Mouse (Mus musculus): Measurements from ENCODE around the gene Mr1.

The Mr1 gene

DNA sequence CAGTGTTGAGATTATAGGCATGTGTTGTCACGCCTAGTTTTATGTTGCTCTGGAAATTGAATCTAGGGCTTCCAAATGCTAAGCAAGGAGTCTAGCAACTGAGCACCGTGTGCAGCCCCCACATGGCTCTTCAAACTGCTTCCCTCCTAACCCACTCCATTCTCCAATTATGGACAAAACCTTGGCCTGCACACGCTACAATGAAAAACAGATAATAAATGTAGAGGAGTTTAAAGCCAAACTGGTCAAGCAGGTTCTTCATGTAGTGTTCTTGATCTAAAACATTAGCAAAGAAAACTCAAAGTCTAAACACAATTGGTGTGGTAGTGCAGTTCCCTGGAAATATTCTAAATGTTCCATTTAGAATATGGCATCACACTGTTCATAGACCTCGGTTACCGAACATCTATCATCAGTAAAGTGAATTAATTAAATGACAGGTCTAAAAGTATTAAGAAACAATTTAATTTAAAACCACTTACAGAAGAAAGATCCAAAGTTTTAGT, 19.1 kb downstream of the Mr1 start:
- DNase-seq (ENCODE audit: low spot score in 2 of 2), result no peak

- no peak for DNase-seq (ENCODE audit: low spot score in 2 of 2)
These were observed 19.9 kb downstream of the Mr1 start for GRCm38 (mm10) chr1:155126716-155127115.

DNA sequence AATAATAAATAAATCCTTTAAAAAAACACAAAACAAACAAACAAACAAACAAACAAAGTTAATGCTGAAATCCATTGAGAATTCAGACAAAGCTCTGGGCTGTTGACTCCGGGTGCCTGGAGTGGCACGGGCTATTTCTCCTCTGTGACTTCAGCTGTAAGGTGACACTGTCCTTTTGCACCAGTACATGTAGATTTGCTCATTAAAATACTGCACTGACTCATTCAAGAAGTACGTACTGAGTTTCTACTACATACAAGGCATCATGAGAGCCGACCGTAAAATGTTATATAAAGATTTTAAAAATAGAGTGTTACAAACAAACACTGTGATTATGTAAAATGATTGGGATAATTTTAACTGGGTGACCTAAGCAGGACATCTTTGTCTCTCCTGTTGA, 22.2 kb downstream of the Mr1 start:
- no peak for DNase-seq (ENCODE audit: low spot score in 2 of 2)

GRCm38 (mm10) chr1:155121977-155122939, 24.4 kb downstream of the Mr1 start:
- no peak for DNase-seq (ENCODE audit: low spot score in 2 of 2)

- no peak for DNase-seq (ENCODE audit: low spot score in 2 of 2)
These were observed 26.9 kb downstream of the Mr1 start for GRCm38 (mm10) chr1:155119719-155120118.

DNA sequence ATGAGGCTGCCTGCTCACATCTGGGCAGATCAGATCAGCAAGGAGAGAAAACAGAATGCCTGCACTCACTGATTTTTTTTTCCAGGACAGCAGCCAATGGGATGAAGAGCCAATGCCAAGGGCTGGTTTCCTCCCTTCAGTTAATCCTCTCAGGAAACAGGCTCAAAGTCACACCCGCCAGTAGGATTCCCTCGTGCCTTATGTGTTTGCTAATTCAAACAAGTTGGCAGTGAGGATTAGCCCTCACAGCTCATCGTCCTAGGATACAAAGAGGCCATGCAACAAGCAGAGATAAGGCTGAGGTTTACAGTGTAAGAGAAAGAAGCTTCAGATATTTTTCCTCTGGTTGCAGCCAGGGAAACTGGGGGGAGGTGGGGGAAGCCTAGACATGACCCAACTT, 32.7 kb downstream of the Mr1 start:
- DNase-seq (ENCODE audit: low spot score in 2 of 2), result no peak

- DNase-seq (ENCODE audit: low spot score in 2 of 2), result no peak
These were observed 33.7 kb downstream of the Mr1 start for GRCm38 (mm10) chr1:155112875-155113274.

DNA sequence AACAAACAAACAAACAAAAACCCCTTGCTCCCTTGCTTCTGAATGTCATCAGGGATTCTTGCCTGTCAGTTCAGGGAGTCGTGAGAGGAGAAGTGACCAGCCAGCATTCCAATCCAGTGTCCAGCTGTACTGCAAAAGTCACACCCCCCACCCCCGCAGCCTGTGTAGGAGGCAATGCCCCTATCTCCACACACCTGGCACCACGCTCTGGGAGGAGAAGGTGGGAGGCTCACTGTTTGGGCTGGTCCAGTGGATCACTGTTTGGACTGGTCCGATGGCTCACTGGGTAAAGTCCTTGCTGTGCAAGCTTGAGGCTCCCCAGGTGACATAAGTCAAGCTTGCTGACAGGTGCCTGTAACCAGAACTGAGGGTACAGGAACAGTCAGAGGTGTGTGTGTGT, 34.5 kb downstream of the Mr1 start:
- DNase-seq (ENCODE audit: low spot score in 2 of 2), result no peak

- DNase-seq (ENCODE audit: low spot score in 2 of 2), result no peak
These were observed 35.1 kb downstream of the Mr1 start for GRCm38 (mm10) chr1:155111491-155111890.

GRCm38 (mm10) chr1:155109387-155110350, 36.9 kb downstream of the Mr1 start:
- no peak for DNase-seq (ENCODE audit: low spot score in 2 of 2)

- no peak for DNase-seq (ENCODE audit: low spot score in 2 of 2)
These were observed 38.2 kb downstream of the Mr1 start for GRCm38 (mm10) chr1:155108412-155108811.

DNA sequence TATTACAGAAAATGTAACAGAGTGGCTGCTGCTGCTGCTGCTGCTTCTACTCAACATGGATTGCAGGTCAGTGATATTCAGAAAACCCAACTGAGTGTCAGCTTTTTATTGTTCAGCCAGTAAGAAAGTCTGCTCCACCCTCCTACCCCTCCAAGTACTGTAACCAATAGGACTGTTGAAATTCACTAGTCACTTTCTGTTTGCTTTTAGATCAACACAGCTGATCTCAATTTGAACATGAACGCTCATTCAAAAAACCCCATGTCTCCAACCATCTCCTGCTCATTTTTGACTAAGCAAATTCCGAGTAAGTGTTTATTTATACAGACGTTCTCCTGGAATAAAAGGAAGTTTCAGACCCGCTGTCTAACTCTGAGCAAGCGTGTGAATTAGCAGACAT, 38.8 kb downstream of the Mr1 start:
- no peak for DNase-seq (ENCODE audit: low spot score in 2 of 2)

DNA sequence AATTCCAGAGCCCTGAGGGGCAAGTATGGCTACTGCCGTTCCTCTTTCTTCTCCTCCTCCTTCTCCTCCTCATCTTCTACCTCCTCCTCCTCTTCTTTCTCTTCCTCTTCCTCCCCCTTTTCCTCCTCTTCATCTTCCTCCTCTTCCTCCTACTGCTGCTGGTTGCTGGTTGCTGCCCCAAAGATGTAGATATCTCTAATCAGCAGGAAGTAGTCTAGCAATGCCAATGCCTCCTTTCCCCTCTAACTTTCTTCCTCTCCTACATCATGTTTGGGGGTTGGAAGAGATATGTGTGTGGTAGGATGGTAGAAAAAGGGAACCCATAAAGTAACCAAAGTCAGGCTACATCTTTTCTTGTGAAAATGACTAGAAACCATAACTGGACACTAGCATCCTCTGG, 40.3 kb downstream of the Mr1 start:
- DNase-seq (ENCODE audit: low spot score in 2 of 2), result no peak

- DNase-seq (ENCODE audit: low spot score in 2 of 2), result no peak
These were observed 42.6 kb downstream of the Mr1 start for GRCm38 (mm10) chr1:155103991-155104390.

GRCm38 (mm10) chr1:155102631-155103030, 44.0 kb downstream of the Mr1 start:
- DNase-seq (ENCODE audit: low spot score in 2 of 2), result no peak

- peak; percentile 95 to 96 for DNase-seq (ENCODE audit: low spot score in 2 of 2)
These were observed 47.2 kb downstream of the Mr1 start, which contains the start of gene Ier5 for GRCm38 (mm10) chr1:155099280-155099848. Ier5 (minus strand) TSS chr1:155099636.

DNA sequence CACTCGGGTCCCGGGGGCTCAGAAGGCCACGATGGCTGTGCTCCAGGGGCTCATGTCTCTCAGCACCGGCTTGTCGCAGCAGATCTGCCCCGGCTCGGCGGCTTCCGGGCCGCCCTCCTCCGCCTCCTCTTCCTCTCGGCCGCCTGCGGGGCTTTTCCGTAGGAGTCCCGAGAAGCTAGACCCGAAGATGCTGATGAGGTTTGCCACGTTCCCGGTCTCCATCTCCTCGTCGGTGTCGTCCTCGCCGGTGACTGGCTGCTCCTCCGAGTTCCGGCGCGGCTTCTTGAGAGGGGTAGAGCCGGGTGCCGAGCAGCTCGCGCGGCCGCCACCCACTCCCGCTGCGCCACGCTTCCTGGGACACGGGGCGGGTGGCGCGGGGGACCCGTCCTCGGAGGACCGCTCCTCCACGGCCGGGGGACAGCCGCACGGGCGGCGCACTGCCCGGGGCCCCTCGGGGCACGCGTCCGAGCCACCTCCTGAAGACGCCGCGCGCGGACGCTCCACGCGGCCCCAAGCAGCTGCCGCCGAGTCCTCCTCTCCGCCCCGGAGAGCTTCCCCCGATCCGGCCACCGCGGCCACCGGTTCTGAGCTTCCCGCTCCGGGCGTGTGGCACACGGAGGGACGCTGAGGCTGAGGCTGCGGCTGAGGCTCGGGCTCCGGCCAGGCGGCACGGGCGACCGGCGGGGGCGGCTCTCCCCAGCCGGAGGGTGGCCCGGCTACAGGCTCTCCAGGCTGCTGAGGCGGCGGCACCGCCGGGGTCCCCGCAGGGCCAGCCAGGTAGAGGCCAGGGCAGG, 47.9 kb downstream of the Mr1 start:
- DNase-seq (ENCODE audit: low spot score in 2 of 2), result peak; percentile 47 to 56

DNA sequence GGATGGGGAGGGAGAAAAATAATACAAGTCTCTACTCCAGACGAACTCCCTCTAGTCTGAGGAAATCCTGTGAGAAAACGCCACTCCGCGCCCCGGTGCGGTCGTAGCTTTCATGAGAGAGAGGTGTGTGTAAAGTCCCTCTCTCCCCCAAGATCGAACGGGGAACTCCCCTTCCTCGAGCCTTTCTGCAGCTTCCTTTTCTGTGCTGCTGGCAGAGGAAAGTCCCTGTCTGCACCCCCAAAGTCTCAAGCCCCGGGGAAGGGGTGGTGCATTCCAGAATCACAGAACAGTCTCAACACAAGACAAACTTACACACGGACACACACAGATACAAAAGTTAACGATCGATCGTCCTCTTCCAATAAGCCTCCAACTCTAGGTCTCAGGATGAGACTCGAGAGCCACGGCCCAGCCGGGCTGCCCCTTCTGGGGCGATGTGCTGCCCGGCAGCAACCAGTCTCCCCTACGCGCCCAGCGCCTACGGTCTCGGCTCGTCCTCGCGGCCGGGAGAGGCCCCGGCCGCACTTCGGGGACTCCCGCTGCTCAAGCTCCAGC, 48.6 kb downstream of the Mr1 start:
- peak; percentile 47 to 54 for DNase-seq (ENCODE audit: low spot score in 2 of 2)

GRCm38 (mm10) chr1:155097354-155097753, 49.3 kb downstream of the Mr1 start:
- peak; percentile 24 to 35 for DNase-seq (ENCODE audit: low spot score in 2 of 2)

DNA sequence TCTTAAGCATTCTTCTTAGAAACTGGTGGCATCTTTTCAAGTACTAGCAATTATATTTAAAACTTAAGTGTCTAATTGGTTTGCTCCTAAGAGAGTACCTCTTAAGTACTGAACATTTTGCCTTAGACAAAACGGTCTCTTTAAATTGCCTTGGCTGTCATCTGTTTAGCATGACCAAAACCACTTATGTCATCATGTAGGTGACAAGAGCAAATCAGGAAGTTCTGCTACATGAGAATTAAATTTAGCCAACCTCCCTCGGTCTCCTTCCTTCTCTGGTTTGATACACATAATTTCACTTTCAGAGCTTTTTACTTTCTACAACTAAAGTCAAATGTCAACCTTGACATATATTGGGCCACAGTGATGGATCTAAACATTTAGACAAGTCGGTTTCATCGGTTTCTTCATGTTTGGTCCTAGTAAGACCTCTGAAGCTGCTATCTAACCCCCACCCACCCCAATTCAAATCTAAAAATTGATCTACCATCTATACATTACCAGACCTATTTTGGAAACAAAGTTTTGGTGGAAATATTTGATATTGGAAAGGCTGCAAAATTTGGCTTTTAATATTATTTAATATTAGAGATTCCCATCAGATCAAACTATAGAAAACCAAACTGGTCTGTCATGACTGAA, 49.9 kb downstream of the Mr1 start:
- no peak for DNase-seq (ENCODE audit: low spot score in 2 of 2)
